Mouse (Mus musculus): Measurements from ENCODE around the gene Olfr584.
A peak's percentile ranks its signal among the peaks of the same experiment; 100 is the strongest.

Gene Olfr584

DNA sequence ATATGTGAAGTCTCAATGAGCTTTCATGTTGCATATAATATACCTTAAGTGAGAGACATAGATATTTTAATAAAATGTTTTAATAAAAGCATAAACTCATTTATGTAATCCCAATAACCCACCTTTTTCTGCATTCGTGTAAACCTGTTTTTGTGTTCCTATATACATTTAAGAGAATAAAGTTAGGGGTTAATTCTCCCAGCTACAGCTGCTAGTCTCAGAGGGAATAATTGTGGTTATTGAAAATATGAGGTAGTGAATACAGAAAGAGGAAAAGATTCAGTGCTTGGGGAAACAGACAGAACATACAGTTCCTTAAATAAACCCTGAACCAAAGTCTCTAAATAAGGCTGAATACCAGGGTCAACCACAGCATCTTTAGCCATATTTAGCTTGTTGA lies at the start of gene Olfr584:
TSS of gene Olfr584 (plus strand) at position 301 of the 400 bp plus-strand sequence.
- DNase-seq, result no peak

DNA sequence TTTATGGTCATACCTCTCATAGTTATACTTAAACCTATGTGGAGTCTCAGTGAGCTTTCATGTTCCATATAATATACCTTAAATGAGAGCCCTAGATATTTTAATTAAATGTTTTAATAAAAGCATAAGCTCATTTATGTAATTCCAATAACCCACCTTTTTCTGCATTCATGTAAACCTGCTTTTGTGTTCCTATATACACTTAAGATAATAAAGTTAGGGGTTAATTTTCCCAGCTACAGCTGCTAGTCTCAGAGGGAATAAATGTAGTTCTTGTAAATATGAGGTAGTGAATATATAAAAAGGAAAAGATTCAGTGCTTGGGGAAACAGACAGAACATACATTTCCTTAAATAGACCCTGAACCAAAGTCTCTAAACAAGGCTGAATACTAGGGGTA lies 44.0 kb upstream of the Olfr584 start, which contains the start of gene Olfr582:
TSS of gene Olfr582 (plus strand) at position 301 of the 400 bp plus-strand sequence.
- DNase-seq, result no peak

DNA sequence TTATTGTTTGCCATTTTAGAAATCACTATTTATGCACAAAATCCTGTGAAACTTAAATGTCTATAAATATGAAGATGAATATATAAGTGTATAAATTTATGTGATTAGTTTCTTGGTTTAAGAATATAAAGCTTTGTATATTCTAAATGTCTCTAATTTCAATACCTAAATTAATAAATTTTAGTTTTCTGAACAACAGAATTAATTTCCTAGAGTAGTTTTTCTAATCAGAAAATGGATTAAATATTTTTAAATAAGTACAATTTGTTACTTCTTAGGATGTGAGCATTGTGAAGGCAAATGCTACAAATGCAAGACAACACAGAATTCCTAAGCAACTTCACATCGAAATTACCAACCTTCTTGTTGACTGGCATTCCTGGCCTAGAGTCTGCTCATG lies 30.7 kb upstream of the Olfr584 start, which contains the start of gene Olfr583:
TSS of gene Olfr583 (plus strand) at position 301 of the 400 bp plus-strand sequence.
- no peak for DNase-seq

DNA sequence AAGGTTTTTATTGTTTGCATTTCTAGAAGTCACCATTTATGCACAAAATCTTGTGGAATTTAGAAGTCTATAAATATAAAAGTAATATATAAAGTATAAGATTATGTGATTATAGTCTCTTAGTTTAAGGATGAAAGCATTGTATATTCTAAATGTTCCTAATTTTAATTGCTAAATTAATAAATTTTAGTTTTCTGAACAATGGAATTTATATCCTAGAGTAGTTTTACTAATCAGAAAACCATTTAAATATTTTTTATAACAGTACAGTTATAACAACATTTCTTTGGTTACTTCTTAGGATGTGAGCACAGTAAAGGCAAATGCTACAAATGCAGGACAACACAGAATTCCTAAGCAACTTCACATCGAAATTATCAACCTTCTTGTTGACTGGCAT lies 15.7 kb downstream of the Olfr584 start, which contains the start of gene Olfr585:
TSS of gene Olfr585 (plus strand) at position 301 of the 400 bp plus-strand sequence.
- DNase-seq, result no peak

DNA sequence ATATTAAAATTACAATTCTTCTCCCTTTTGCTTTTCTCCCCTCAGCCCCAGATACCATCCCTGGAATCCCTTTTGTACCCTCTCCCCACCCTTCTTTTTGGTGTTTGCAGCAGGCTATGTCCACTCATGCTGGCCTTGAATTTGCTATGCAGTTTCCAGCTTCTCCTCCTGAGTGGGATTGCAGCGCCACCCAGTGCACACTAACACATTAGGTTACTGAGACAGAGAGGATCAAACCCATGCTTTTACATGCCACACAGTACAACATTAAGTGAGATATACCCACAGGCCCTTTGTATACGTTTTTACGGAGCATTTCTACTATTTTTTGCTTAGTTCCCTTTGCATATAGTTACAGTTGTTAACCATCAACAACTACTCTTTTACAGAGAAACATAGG lies 37.7 kb downstream of the Olfr584 start:
- peak; percentile 24 for DNase-seq

DNA sequence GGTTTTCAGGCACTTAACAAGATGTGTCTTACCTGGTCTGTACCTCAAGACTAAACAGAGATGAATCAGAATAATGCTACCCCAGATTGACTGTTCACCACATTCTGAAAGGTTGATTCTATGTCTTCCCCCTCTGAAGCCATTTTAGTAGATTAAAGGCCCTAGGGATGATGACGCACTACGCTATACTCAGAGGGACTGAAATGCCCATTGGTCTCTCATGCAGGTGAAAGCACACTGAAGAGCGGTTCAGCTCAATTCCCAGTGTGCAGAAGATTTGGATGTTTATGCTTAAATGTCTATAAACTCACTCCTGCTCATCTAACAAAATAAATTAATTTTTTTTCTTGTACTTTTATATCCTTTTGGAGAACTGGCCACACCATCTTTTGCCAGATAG lies 43.9 kb downstream of the Olfr584 start, which contains the start of gene Olfr586:
TSS of gene Olfr586 (minus strand) at position 101 of the 400 bp plus-strand sequence.
- no peak for DNase-seq

All from embryo, embryonic 11 days (tissue).